Mouse (Mus musculus) myocyte (in vitro differentiated cells): Measurements from ENCODE around the gene Bckdha.

Experiments used
- E2F4 ChIP-seq: IDR thresholded peaks from one replicate; pipeline ENCODE4 v1.6.1; 2011; ENCODE audit warnings: mild to moderate bottlenecking, control low read depth, moderate library complexity; ENCODE audit not compliant: insufficient read depth
- MAX ChIP-seq: IDR thresholded peaks from one replicate; pipeline ENCODE4 v1.6.1; 2011; ENCODE audit warnings: low read depth, mild to moderate bottlenecking, control low read depth
- MYOD1 ChIP-seq, 3 experiments: IDR thresholded peaks; one replicate each; pipeline ENCODE4 v1.6.1; 2011; ENCODE audit warnings: control low read depth in 2 of 3, low read depth in 2 of 3, mild to moderate bottlenecking in 2 of 3, moderate library complexity in 1 of 3; ENCODE audit not compliant: insufficient read length in 2 of 3, control insufficient read depth in 1 of 3
- POLR2A ChIP-seq: IDR thresholded peaks from one replicate; pipeline ENCODE4 v1.6.1; 2011; ENCODE audit warnings: low read depth, mild to moderate bottlenecking, control low read depth, moderate library complexity; ENCODE audit not compliant: insufficient read length
- TCF3 ChIP-seq: IDR thresholded peaks from one replicate; pipeline ENCODE4 v1.6.1; 2011; ENCODE audit warnings: low read depth, control low read depth; ENCODE audit not compliant: insufficient read length

GRCm38 (mm10) chr7:25677013-25677412 lies 18.2 kb upstream of the Bckdha start:
- TF ChIP-seq POLR2A: no peak
- TF ChIP-seq MYOD1 (IDR thresholded peaks at IDR 0.05; ENCODE audit: control insufficient read depth in 1 of 3, insufficient read length in 2 of 3, low read depth in 2 of 3): no peak
- TF ChIP-seq E2F4: no peak
- no peak for TF ChIP-seq MAX
- no peak for TF ChIP-seq TCF3
